Mouse (Mus musculus) liver, adult 2 months (tissue): ENCODE results near the gene Kat2a.

Experiments
- CTCF ChIP-seq: fragments of 200-500 bp; IDR thresholded peaks from 2 replicates; pipeline ENCODE4 v1.5.1; 2011; ENCODE audit warnings: low read depth, low read length, control low read depth
- POLR2A ChIP-seq: fragments of 200-500 bp; IDR thresholded peaks from 2 replicates; pipeline ENCODE4 v1.6.1; 2011; ENCODE audit warnings: low read length, control low read depth; ENCODE audit not compliant: insufficient read depth; ENCODE audit errors: extremely low read depth

DNA sequence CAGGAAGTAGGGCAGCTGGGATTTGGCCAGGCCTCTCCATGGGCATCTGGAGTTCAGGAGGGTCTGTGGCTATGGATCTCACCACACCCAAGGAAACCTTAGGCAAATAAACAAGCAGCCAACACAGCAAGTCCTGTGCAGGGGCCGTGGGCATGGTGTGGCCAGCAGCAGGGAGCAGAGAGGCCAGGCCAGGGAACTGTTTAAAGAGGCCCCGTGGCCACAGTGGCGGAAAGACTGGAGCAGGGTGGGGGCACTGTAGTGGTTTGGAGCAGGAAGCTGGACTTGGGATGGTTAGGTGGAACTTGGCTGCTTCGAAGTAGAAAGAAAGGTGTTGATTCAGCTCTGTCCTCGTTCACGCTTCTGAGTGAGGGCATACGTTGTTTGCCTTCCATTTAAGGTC lies 25.0 kb downstream of the Kat2a start:
- TF ChIP-seq CTCF (no peak), POLR2A (no peak)
